Mouse (Mus musculus) embryonic facial prominence, embryonic 15.5 days (tissue): ENCODE measurements around the gene Asah2. TPM values are rescaled to one million over a fixed set of nuclear protein-coding genes. Genes with fewer than 3 reads are reported as not detected.
"Not testable (repeated sequence)": the region's sequence is repeated elsewhere in the genome, so short reads cannot be mapped to it uniquely, and the experiment has no call there.

ENCODE experiments used
- ATAC-seq: fragments of 200-750 bp; cut with Nextera tagmentation; 2 replicates; pipeline ENCODE4 v1.8.0; 2017; ENCODE audit warnings: low read depth, moderate TSS enrichment; ENCODE audit not compliant: insufficient number of reproducible peaks, low FRiP score, low TSS enrichment
- H3K27ac ChIP-seq: fragments of 300-500 bp; sonication (generic); replicated peaks from 2 replicates; pipeline ENCODE4 v1.5.1; 2015; ENCODE audit warnings: mild to moderate bottlenecking, inconsistent platforms
- H3K27me3 ChIP-seq: fragments of 300-500 bp; sonication (generic); 2 replicates; pipeline ENCODE4 v1.6.1; 2015; ENCODE audit warnings: inconsistent platforms
- H3K36me3 ChIP-seq: fragments of 300-500 bp; sonication (generic); 2 replicates; pipeline ENCODE4 v1.6.1; 2015; ENCODE audit warnings: mild to moderate bottlenecking, inconsistent platforms
- H3K4me1 ChIP-seq: fragments of 300-500 bp; sonication (generic); 2 replicates; pipeline ENCODE4 v1.6.1; 2015; ENCODE audit warnings: inconsistent platforms
- H3K4me2 ChIP-seq: fragments of 300-500 bp; sonication (generic); replicated peaks from 2 replicates; pipeline ENCODE4 v1.6.1; 2015; ENCODE audit warnings: mild to moderate bottlenecking, inconsistent platforms
- H3K4me3 ChIP-seq: fragments of 300-500 bp; sonication (generic); replicated peaks from 2 replicates; pipeline ENCODE4 v1.5.1; 2015; ENCODE audit warnings: mild to moderate bottlenecking, inconsistent platforms
- H3K9ac ChIP-seq: fragments of 300-500 bp; sonication (generic); 2 replicates; pipeline ENCODE4 v1.6.1; 2015; ENCODE audit warnings: inconsistent platforms
- H3K9me3 ChIP-seq: fragments of 300-500 bp; sonication (generic); replicated peaks from 2 replicates; pipeline ENCODE4 v1.6.1; 2016; ENCODE audit warnings: inconsistent platforms
- WGBS: fragments of 180-500 bp; shearing (Covaris S2); methylation state at CpG from one replicate; pipeline ENCODE4 v1.1.7; 2015; 5-methylcytosine and 5-hydroxymethylcytosine counted together
- polyA plus RNA-seq: library from polyadenylated mRNA; unstranded; fragments of >200 nt; fragmentation: Nextera tagmentation; extraction: Ambion mirVana; gene quantifications from 2 replicates; pipeline ENCODE4 v1.2.1, GENCODE M21; 2015

Gene Asah2
- 3.1 and 3.4 TPM in 2 replicates for polyA plus RNA-seq

DNA sequence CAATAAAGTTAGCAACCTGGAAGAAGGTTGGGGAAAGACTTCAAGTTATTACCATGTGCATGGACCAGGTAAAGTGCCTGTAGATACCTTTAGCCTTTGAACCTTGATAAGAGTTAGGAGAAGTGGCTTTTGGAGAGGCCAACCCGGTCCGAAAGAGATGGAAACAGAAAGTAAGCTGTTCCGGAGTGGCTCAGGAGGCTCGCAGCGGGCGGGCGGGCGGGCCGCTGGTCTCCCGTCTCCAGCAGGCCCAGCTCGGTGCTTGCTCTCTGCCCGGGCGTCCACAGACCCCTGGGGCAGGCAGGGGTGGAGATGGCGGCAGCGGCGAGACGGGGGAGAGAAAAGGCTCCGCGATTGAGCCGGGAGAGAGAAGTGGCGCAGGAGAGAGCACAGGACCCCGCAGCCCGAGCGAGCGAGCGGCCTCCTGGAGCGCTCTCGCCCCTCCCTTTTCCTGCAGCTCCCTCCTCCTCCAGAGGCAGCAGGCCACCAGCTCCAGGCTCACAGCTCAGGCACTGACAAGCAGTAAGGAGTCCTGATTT lies at the start of gene Asah2:
Asah2 (minus strand) TSS at position 441 of the 536 bp plus-strand sequence.
- under 1% methylated on average over 28 of the region's 28 CpGs for WGBS
- peak within 1 kb of the TSS; percentile 68 for H3K4me3 ChIP-seq
- no peaks in the 10 kb centered on the region for H3K9me3 ChIP-seq
- peak within 1 kb of the TSS; percentile 95 for H3K27ac ChIP-seq
- peak; percentile 94 for ATAC-seq
- no peaks in the 10 kb centered on the region for H3K36me3 ChIP-seq
- H3K4me1 ChIP-seq = peaks cover 9% of the 10 kb centered on the region; the same call in 1 of the 2 replicates
- H3K27me3 ChIP-seq = no peaks in the 10 kb centered on the region
- peak within 1 kb of the TSS; percentile 60 for H3K9ac ChIP-seq
- H3K4me2 ChIP-seq = peak within 1 kb of the TSS; percentile 49

DNA sequence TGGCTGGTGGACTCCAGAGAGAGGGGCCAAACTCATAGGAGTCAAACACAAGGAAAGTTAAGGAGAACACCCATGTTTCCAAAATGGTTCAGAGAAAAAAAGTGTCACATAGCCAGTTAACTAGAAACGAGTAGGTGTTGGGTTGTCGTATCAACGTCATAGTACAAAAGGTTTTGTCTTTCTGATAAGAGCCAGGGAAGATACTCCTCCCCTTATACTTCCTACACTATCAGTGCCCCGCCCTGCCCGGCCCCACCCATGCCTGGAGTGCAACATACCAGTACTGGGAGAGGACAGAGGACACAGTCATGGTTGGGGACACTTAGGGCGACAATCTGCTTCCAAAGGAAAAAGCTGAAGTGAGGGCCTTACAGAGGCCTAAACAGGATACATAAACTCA lies 49.0 kb upstream of the Asah2 start:
- H3K9ac ChIP-seq = no peak overlapping the region
- H3K27me3 ChIP-seq = no peaks in the 10 kb centered on the region
- H3K4me1 ChIP-seq = 0 out of 2 replicates have a peak, but pooled peaks cover 5% of the 10 kb centered on the region
- WGBS = 87% methylated on average over 6 of the region's 6 CpGs
- no peaks in the 10 kb centered on the region for H3K9me3 ChIP-seq
- ATAC-seq = no peak
- no peak overlapping the region for H3K27ac ChIP-seq
- no peak overlapping the region for H3K4me3 ChIP-seq
- no peak overlapping the region for H3K4me2 ChIP-seq
- peaks cover 20% of the 10 kb centered on the region for H3K36me3 ChIP-seq

DNA sequence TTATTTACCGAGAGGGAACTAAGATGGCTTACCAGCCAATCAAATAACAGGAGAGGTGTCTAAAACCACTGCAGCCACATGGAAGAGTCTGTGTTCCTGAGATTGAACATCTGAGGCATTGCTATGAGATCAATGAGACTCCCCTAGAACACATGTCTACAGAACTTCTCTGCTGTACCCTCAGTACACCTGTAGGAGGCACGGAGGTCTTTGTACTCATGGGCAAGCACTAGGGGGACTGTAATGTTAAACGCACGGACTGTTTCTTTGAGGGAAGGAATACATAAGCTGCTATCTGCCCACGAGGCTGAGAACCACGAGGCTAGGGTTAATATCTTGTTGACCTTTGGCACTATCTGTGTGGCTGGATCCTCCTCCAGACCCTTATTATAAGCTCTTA lies 44.5 kb upstream of the Asah2 start:
- H3K4me3 ChIP-seq = no peak overlapping the region
- no peaks in the 10 kb centered on the region for H3K27me3 ChIP-seq
- 0 out of 2 replicates have a peak, but pooled peaks cover 4% of the 10 kb centered on the region for H3K36me3 ChIP-seq
- H3K9ac ChIP-seq = no peak overlapping the region
- H3K27ac ChIP-seq = no peak overlapping the region
- 0 out of 2 replicates have a peak, but pooled peaks cover 5% of the 10 kb centered on the region for H3K4me1 ChIP-seq
- ATAC-seq = no peak
- H3K9me3 ChIP-seq = no peaks in the 10 kb centered on the region
- H3K4me2 ChIP-seq = no peak overlapping the region
- 72% methylated on average over 6 of the region's 6 CpGs for WGBS

DNA sequence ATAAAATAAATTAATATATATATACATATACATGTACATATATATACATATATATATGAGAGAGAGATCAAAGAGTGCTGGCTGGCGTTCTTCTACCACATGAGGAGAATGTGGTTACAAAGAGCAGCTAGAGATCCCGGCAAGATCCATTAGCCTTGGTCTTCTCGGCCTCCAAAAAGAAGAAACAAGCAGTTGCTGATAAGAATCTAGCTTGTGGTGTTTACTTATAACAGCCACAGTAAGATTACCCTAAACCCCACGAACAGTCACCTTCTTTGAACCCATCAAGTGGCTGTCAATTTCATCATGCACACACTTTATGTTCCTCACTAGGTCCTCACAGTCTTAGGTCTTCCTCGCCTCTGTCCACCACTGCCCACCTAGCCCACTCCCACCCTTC lies 40.7 kb upstream of the Asah2 start:
- H3K9ac ChIP-seq = no peak overlapping the region
- no peaks in the 10 kb centered on the region for H3K27me3 ChIP-seq
- no peak overlapping the region for H3K4me2 ChIP-seq
- no peak overlapping the region for H3K27ac ChIP-seq
- no peaks in the 10 kb centered on the region for H3K36me3 ChIP-seq
- no peaks in the 10 kb centered on the region for H3K9me3 ChIP-seq
- no peak overlapping the region for H3K4me3 ChIP-seq
- no peaks in the 10 kb centered on the region for H3K4me1 ChIP-seq
- no peak for ATAC-seq
- WGBS = 65% methylated on average over 5 of the region's 5 CpGs

DNA sequence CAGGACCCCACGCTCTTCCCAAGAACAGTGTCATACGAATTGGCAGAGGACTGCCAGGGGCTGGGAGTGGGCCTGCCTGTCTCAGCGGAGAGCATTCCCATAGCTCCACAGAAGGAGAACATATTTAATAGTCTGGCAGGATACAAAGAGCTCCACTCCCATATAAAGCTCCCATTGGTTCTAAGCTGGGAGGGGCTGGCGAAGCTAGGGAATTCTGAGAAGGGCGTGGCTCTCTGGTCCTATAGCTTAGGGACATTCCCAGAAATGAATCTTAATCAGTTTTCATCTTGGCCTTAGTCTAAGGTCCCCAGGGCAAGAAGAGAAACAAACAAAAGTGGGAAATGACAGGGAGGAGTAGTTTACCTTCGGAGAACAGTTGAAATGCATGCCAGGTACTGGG lies 34.4 kb upstream of the Asah2 start:
- no peaks in the 10 kb centered on the region for H3K27me3 ChIP-seq
- H3K4me2 ChIP-seq = no peak overlapping the region
- H3K9me3 ChIP-seq = no peaks in the 10 kb centered on the region
- 0 out of 2 replicates have a peak, but pooled peaks cover 6% of the 10 kb centered on the region for H3K36me3 ChIP-seq
- H3K4me3 ChIP-seq = no peak overlapping the region
- no peak overlapping the region for H3K9ac ChIP-seq
- H3K4me1 ChIP-seq = no peaks in the 10 kb centered on the region
- whole genome bisulfite sequencing = 70% methylated on average over 6 of the region's 6 CpGs
- no peak overlapping the region for H3K27ac ChIP-seq
- no peak for ATAC-seq

DNA sequence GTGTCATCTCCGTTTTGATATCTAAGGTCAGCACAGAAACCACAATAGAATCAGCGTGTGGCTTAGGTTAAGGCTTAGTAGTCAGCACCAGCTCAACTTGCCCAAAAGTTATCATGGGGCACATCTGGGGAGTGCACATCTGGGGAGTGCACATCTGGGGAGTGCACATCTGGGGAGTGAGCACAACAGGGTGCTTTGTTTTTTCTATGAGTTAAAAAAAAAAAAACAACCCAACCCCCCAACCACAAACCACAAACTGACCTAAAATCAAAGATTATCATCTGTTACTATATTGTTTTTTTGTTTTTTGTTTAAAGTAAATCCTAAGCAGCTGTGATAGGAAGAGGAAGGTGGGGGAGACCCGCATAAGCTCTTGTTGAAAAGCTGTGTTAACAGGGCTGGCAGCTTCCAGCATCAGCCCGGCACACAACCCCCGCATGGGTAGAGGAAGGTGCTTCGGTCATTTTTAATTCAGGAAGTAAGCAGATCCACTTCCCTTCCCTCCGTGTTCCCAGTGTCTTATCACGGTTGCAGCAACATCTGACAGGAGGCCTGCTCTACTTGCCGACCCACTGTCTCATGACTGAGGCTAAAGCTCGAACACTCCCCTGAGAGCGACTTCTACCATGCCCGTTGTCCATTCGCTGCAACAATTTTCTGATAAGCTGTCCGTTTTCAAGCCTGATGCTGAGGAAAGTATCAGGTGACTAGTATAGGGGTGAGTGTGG lies 30.5 kb upstream of the Asah2 start:
- Histone ChIP-seq H3K4me3 (no peak overlapping the region), H3K9ac (no peak overlapping the region), H3K9me3 (no peaks in the 10 kb centered on the region), H3K4me2 (no peak overlapping the region), H3K36me3 (0 out of 2 replicates have a peak, but pooled peaks cover 6% of the 10 kb centered on the region), H3K27me3 (no peaks in the 10 kb centered on the region), H3K4me1 (peaks cover 5% of the 10 kb centered on the region; the same call in 1 of the 2 replicates), H3K27ac (no peak overlapping the region)
- ATAC-seq = no peak
- WGBS = 62% methylated on average over 14 of the region's 14 CpGs

DNA sequence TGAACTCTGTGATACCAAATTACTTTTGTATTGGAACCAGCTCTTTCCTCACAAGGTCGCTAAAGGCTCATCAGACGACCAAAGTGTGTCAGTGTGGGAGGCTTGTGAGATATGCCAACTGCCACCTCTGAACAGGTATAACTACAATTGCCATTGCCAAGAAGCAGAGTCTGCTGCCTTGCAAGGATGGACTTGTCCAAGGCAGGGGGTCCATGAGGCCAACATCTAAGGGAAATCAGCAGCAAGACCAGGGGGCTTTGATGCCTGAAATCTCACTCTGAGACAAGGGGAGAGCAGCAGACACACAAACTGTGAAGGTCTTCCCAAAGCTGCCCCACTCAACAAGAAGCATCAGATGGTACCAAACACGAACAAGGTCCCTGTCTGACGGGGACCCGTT lies 29.9 kb upstream of the Asah2 start:
- no peak overlapping the region for H3K9ac ChIP-seq
- no peak overlapping the region for H3K4me3 ChIP-seq
- H3K4me1 ChIP-seq = peaks cover 5% of the 10 kb centered on the region; the same call in 1 of the 2 replicates
- no peak for ATAC-seq
- no peaks in the 10 kb centered on the region for H3K9me3 ChIP-seq
- H3K27ac ChIP-seq = no peak overlapping the region
- 0 out of 2 replicates have a peak, but pooled peaks cover 6% of the 10 kb centered on the region for H3K36me3 ChIP-seq
- no peaks in the 10 kb centered on the region for H3K27me3 ChIP-seq
- no peak overlapping the region for H3K4me2 ChIP-seq
- 79% methylated on average over 5 of the region's 5 CpGs for WGBS

DNA sequence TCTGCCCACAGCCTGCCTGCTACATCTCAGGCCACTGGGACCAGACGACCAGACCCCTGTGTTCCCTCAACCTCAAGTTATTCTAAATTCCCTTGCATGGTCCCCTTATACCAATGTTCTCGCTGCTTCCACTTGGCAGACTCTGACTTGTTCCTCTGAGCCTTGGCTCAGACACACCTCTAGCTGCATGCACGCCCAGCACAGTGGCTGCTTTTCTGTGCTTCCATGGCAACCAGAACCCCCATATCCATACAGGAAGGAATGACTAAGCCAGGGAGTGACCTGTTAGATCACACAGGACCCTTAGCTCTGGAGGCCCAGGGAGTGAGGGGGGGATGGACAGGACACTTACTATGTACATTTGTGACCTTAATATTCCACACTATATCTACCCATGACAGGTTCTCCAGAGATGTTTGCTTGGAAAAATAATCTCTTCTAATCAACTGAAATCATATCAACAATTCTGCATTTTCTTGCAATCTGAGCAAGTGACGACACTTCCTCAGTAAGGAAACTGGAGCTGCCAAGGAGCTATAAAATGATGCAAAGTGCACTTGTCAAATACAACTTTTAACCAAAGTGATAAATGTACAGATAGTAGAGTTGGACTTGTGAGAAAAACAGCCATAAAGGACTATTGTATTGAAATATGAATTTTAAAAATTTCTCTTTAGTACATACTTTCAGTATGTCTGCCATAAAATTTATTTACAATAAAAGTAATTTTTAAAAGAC lies 29.0 kb upstream of the Asah2 start:
- 49% methylated on average over 4 of the region's 4 CpGs for WGBS
- no peaks in the 10 kb centered on the region for H3K9me3 ChIP-seq
- H3K27me3 ChIP-seq = no peaks in the 10 kb centered on the region
- 0 out of 2 replicates have a peak, but pooled peaks cover 6% of the 10 kb centered on the region for H3K36me3 ChIP-seq
- no peak overlapping the region for H3K4me3 ChIP-seq
- peaks cover 5% of the 10 kb centered on the region; the same call in 1 of the 2 replicates for H3K4me1 ChIP-seq
- H3K4me2 ChIP-seq = no peak overlapping the region
- H3K9ac ChIP-seq = no peak overlapping the region
- H3K27ac ChIP-seq = no peak overlapping the region
- no peak; the same call in 1 of the 2 replicates for ATAC-seq

DNA sequence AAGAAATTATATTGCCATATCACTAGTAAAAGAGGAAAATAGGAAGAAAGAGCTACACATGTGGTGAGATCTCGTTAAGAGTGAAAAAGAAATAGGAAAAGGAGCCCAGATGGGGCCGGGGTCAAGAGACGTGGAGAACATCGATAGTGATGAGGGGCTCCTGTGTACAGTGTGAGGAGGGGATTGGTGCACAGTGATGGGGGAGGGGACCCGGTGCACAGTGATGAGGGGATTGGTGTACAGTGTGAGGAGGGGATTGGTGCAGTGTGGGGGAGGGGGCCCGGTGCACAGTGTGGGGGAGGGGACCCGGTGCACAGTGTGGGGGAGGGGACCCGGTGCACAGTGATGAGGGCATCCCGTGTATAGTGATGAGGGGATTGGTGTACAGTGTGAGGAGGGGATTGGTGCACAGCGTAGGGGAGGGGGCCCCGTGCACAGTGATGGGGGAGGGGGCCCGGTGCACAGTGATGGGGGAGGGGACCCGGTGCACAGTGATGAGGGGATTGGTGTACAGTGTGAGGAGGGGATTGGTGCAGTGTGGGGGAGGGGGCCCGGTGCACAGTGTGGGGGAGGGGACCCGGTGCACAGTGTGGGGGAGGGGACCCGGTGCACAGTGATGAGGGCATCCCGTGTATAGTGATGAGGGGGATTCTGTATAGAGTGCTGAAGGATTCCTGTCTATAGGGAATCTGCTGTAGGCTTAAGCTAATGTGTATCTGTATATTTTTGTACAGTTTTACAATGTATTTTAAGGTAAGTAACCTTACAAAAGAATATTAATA lies 23.9 kb upstream of the Asah2 start:
- H3K27ac ChIP-seq, H3K4me2 ChIP-seq, ATAC-seq, H3K9ac ChIP-seq, H3K4me1 ChIP-seq, H3K36me3 ChIP-seq, H3K9me3 ChIP-seq, H3K4me3 ChIP-seq, H3K27me3 ChIP-seq: not testable (repeated sequence)
- 78% methylated on average over 14 of the region's 17 CpGs for WGBS

DNA sequence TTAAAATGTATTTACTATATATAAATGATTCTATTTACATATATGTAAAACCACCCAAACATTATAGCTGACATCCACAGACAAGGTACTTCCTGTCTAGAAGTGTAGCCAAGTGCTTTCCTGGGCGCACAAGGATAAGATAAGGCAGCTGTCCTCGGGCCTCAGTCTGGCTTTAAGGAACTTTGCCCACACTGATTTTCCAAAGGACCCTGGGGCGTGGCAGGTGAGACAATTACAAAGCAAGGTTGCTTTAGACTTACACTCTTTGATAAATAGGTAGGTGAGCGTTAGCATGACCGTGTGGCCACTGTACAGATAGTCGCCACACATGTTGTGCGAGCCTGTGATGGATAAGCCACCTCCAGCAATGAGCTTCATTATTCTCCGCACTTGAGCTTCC lies 21.3 kb upstream of the Asah2 start:
- no peak overlapping the region for H3K4me3 ChIP-seq
- ATAC-seq = no peak

More for the DNA sequence above, 21.3 kb upstream of the Asah2 start:
- peaks cover 10% of the 10 kb centered on the region for H3K36me3 ChIP-seq
- WGBS = 93% methylated on average over 8 of the region's 8 CpGs
- no peaks in the 10 kb centered on the region for H3K9me3 ChIP-seq
- H3K27ac ChIP-seq = no peak overlapping the region
- H3K27me3 ChIP-seq = no peaks in the 10 kb centered on the region
- H3K4me2 ChIP-seq = no peak overlapping the region
- H3K4me1 ChIP-seq = peaks cover 5% of the 10 kb centered on the region; the same call in 1 of the 2 replicates
- no peak overlapping the region for H3K9ac ChIP-seq
